Mouse (Mus musculus): ENCODE measurements around the gene Sox12.
A peak's percentile ranks its signal among the peaks of the same experiment; 100 is the strongest.

Gene Sox12

DNA sequence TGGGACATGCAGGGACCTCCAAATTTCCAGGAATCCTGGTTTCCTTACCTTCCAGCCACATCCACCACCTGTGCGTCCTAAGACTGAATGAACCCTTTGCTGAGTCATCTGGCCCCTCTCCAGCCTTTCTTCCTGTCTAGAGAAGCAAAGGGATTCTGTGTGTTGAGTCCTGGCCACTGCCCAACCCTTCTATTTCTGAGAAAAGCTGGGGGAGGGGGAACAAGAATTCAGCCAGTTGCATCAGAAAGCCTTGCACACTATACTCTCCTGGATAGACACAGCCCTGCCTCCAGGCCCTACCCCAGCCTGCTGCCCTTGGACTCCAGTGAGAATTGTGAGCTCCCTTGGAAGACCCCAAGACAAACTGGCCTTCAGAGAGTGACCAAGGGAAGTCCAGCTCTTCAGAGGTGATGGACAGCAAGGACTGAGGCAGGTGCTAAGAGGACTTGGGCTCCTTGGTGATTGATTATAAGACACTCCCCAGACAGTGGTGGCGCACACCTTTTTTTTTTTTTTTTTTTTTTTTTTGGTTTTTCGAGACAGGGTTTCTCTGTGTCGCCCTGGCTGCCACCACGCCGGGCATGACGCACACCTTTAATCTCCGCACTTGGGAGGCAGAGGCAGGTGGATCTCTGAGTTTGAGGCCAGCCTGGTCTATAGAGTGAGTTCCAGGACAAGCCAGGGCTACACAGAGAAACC lies 47.9 kb downstream of the Sox12 start:
- DNase-seq: peak; percentile 67

DNA sequence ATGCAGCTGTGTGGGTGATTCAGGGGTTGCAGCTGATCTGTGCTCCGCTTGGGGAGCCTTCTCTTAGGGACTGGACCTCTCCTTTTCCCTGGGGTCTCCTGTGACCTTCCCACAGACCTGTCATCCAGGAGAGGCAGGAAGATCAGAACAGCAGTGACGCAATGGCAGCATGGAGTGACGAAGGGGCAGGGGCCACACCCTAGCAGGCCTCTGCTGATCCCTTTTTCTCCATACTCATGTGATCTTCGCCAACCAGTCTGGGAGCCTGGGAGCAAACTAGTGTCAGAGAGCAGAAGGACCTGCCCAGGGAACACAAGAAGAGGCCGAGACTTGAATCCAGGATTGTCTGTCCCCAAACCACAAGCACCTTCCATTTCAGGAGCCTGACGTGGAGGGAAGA lies 48.7 kb downstream of the Sox12 start:
- no peak for DNase-seq

DNA sequence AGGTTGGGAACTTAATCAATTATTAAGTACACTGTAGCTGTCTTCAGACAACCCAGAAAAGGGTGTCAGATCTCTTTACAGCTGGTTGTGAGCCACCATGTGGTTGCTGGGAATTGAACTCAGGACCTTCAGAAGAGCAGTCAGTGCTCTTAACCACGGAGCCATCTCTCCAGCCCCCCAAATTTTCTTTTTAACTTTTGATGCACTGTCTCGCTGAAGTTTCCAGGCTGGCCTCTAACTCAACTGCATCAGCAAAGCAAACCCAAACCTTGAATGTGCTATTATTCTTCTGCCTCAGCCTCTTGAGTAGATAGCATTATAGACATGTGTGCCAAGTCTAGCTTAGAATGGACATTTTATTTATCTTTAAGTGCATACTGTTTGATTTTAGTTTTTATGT lies 50.1 kb downstream of the Sox12 start:
- no peak for DNase-seq

DNA sequence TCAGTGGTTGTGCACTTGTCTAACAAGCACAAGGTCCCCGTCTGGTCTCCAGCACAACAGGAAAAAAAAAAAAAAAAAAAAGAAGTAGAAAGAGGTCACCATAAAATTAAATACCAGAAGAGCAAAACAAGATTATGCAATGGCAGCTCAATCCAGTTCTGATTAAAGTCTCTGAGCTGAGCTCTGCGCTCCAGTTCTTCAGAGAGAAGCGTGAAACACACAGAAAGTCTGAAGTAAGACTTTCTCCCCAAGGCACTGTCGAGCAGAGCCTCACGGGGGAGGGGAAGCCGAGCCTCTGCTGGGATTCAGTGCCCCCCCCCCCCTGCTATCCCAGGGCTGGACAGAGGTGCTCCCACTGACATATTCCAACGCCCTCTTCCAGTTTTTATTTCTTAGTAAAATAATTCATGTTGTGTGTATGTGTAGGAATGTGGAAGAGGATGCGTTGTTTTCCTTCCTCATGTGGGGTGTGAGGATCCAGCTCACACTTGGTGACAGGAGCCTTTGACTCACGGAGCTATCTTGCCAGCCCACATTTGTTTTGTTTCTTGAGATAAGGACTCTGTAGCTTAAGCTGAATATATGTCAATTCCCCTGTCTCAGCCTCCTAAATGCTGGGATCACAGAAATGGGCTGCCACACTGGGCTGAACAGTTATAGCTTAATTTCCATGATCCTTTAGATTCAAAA lies 50.9 kb downstream of the Sox12 start:
- no peak for DNase-seq

DNA sequence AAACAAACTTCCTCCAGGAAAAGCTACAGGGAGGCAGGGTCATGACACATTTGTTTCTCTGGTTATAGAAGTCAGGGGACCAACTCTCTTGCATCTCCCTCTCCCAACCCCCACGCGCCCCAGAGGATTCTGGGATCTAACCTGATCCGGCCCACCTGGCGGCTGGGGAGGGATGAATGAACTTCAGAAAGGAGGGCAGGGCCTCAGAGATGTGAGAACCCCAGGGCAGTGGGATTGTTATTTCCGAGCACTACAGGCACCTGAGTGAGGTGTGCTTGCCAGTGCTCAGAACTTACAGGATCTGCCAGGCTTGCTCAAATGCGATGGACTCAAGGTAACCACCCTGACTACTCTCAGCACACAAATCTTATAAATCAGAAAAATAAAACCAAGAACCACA lies 52.5 kb downstream of the Sox12 start:
- no peak for DNase-seq

DNA sequence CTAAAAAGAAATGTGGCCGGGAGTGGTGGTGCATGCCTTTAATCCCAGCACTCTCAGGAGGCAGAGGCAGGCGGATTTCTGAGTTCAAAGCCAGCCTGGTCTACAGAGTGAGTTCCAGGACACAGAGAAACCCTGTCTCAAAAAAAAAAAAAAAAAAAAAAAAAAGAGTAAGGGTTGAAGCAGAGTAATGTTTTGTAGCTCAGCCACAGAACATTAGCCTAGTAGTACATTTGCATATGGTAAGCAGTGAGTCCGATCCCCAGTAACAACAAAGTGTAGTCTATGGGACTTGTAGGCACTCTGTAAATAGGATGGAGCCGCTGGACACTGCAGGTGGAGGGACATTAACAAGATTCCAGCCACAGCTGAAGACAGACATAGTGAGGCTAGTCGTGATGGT lies 53.0 kb downstream of the Sox12 start:
- no peak for DNase-seq

DNA sequence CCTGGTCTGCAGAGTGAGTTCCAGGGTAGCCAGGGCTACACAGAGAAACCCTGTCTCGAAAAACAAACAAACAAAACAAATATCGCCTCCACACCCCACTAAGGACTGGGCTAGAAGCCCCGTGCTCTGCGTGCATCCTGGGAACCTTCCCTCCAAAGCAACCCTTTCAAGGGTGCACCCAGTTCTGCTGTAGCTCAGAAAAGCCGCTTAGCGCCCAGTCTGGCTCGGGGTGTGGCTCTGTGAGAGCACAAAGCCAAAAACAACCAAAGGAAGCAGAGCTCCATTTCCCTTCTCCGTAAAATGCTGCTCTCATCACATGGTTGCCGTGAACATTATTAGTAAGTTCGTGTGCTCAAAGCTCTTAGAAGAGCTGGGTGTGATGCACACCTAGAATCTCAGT lies 53.5 kb downstream of the Sox12 start:
- DNase-seq: no peak
